Mouse (Mus musculus) kidney, adult 11 months (tissue): Measurements from ENCODE around the gene Pet117.
A peak's percentile ranks its signal among the peaks of the same experiment; 100 is the strongest.

Experiments used
- DNase-seq: peaks from one replicate; pipeline ENCODE4 v3.0.0; 2022

Pet117 gene

DNA sequence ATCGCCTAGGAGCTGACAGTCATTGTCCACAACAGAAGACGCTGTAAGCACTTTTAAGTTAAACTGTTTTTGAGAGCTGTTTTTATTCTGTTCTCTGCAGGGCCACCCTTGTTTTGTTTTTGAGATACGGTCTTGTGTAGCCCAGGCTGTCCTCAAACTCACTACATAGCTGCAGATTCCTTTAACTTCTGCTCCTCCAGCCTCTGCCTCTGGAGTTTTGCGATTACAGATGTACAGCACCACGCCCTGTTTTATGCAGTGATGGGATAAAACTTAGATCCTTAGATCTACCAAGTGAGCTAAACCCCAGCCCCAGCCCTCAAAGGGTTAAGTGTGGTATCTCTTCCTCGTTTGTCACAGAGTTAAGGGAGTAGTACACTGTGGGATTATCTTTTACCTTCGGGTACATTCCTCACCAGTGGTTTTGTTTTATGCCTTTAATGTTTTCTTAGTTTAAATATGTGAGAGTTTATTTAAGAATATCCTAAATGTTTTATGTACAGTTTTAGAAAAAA lies 13.9 kb downstream of the Pet117 start:
- no peak for DNase-seq

- no peak for DNase-seq
Observed at GRCm38 (mm10) chr2:144386296-144386695, 17.5 kb downstream of the Pet117 start.

GRCm38 (mm10) chr2:144388416-144388815 lies 19.6 kb downstream of the Pet117 start:
- DNase-seq, result peak; percentile 8

DNA sequence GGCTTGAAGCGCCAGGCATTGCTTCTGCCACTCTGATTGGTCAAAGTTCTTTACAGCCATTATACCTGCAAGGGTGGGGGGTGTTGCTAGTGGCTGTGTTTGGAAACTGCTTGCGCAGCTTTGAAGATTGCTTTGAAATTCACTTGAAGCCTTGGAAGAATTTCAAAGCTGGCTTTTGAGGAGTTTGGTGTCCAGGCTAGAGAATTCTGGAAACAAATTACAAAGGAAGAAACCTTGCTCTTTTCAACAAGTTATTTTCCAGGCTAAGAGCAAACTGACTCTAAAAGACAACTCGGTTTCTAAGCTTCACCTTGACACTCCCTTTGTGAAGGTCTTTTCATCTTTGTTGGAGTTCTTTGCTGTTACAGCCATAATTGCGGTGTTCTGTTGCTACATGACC lies 30.7 kb downstream of the Pet117 start:
- DNase-seq, result no peak

DNA sequence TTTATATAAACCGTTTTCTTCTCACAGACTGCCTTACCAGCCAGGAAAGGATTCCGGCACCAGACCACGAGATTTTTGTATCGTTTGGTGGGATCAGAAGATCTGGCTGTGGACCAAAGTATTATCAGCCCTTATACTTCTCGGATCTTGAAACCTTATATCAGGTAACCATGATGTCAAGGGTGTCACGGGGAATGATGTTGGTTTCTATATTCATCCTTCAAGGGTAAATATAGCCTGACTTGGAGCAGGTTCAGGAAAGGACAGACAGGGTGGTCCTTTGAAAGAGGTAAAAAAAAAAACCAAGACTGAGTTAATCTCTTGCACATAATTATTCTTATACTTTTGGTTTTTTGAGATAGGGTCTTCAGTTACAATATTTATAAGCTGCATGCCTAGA lies 31.9 kb downstream of the Pet117 start:
- no peak for DNase-seq

DNA sequence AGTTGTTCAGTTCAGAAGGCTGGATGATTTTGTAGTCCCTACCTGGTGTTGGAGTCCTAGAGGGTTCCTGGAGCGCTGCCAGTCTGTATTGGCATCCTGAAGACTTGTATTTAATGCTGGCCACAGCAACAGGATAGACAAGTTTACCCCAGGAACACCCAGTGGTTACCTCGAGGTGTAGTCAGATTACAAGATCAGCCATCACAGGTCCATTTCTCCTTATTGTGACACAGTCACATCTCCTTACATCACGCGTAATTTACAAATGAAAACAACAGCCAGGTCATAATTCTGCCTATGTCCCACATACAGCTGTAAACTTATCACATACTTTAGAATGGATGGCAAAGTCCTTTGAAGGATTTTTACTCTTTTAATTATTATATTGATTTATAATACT lies 40.2 kb downstream of the Pet117 start:
- no peak for DNase-seq

- no peak for DNase-seq
Observed at GRCm38 (mm10) chr2:144410603-144411002, 41.8 kb downstream of the Pet117 start.

- no peak for DNase-seq
Observed at GRCm38 (mm10) chr2:144414646-144415045, 45.9 kb downstream of the Pet117 start.

- no peak for DNase-seq
Observed at GRCm38 (mm10) chr2:144416859-144417258, 48.1 kb downstream of the Pet117 start.

- peak; percentile 73 for DNase-seq
Observed at GRCm38 (mm10) chr2:144418062-144418461, 49.3 kb downstream of the Pet117 start.

DNA sequence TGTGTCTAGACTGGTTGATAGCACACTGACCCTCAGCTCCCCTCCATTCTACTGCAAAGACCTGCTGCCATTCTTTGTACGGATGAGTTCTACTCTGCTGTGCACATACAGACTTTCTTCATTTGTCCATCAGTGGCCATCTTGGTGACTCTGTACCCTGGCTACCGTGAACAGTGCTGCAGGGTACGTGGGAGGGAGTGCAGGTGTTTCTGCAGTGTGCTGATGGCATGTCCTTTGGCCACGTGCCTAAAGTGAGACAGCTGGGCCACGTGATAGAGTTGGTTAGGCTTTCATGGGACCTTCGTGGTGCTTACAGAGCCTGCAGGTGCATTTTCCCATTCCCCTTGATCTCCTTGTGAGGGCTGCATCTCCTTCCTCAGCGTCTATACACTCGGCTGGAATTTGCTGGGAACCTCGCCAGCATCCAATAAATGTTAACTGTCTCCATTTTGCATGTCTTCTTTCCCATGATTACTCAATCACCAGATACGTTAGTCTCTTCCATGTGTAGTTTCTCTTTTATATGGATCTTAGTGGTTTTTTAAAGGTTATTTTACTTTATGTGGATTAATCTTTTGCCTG lies 53.4 kb downstream of the Pet117 start:
- DNase-seq, result no peak
